Mouse (Mus musculus) leukemia stem cell, adult 10-12 weeks (primary cell): ENCODE results near the gene Ano4. TPM values are rescaled to one million over a fixed set of nuclear protein-coding genes. Genes with fewer than 3 reads are reported as not detected.

ENCODE experiments used
- polyA plus RNA-seq: library from polyadenylated mRNA; stranded (reverse); fragments of >175 nt; gene quantifications from 2 replicates; pipeline ENCODE4 v1.2.3, GENCODE M21; 2012; ENCODE audit warnings: low replicate concordance

Ano4 gene
- polyA plus RNA-seq: not detected in 2 replicates

GRCm38 (mm10) chr10:89344491-89345195 lies at the start of gene Ano4:
TSS of gene Ano4 (minus strand) at chr10:89344762.

Other genes starting within 250 kb of the Ano4 start
- 0.16 and 0.77 TPM in 2 replicates for gene Gas2l3, start 99.2 kb upstream of the Ano4 start, polyA plus RNA-seq
- gene Nr1h4, start 188.8 kb upstream of the Ano4 start, polyA plus RNA-seq: not detected in 2 replicates